ENCODE assay signal across 29 mouse cellular contexts in the genomic region with DNA sequence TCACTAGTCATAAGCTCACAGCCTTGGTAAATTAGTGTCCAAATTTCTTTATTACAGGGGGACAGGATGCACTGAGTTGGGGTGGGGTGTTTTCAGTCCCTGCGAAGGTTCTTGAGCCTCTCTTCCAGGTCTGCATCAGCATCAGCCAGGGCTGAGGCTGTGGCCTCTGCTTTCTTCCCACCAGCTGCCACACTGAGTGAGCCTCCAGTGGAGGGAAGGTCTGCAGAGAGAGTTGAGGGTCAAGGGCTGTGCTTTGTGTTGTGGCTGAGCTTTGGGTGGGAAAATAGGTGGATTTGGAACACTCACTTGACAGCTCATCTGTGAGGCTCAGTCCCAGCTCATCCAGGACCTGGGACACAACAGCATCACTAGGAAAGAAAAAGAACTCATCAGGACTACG. TPM values are rescaled to one million over a fixed set of nuclear protein-coding genes. Genes with fewer than 3 reads are reported as not detected.
DNase-seq lines count a peak whose midpoint lies in the region; ATAC-seq and TF ChIP-seq lines count a peak whose summit lies in the region.
"Had no signal": no experiment of that assay in that cellular context is flagged by ENCODE, and none has a peak within 500 bp of the region (broad histone marks: within the 10 kb centered on the region; RNA-seq: fewer than 3 reads in every experiment).

No protein-coding gene starts in this region.

- H3K4me2 ChIP-seq in intestine, embryonic 14.5 days (ENCODE audit: low read length): no peak overlapping the region
- no peak overlapping the region for H3K4me2 ChIP-seq in intestine, embryonic 15.5 days (replicated peaks)
- H3K4me2 ChIP-seq in midbrain, embryonic 15.5 days: no peak overlapping the region
- H3K4me2 ChIP-seq in midbrain, embryonic 16.5 days (ENCODE audit: low read length): no peak overlapping the region
- H3K4me2 ChIP-seq in embryonic facial prominence, embryonic 13.5 days: no peak overlapping the region
- no peak overlapping the region for H3K4me2 ChIP-seq in kidney, embryonic 16.5 days (replicated peaks; ENCODE audit: low read depth, low read length)
- H3K4me2 ChIP-seq: heart, embryonic 11.5 days; limb, embryonic 15.5 days; liver, embryonic 15.5 days; lung, embryonic 14.5 days; neural tube, embryonic 12.5 days had no signal

- no peak; a peak in 1 of 4 replicates for TF ChIP-seq POLR2A in MEL (IDR thresholded peaks at IDR 0.05; ENCODE audit: control insufficient read depth in 1 of 2, insufficient read depth in 1 of 2, low read depth in 1 of 2, low read length in 2 of 2, poor library complexity in 1 of 2)

- no peak overlapping the region for H3K4me3 ChIP-seq in intestine, embryonic 14.5 days (ENCODE audit: low read depth, low read length)
- H3K4me3 ChIP-seq in intestine, embryonic 15.5 days (replicated peaks): no peak overlapping the region
- no peak overlapping the region for H3K4me3 ChIP-seq in midbrain, embryonic 15.5 days
- H3K4me3 ChIP-seq in midbrain, embryonic 16.5 days (ENCODE audit: low read depth, low read length): no peak overlapping the region
- no peak overlapping the region for H3K4me3 ChIP-seq in MEL (ENCODE audit: control insufficient read depth in 1 of 2, insufficient read depth in 1 of 2, low read depth in 2 of 2, low read length in 2 of 2)
- no peak overlapping the region for H3K4me3 ChIP-seq in embryonic facial prominence, embryonic 13.5 days
- H3K4me3 ChIP-seq in kidney, embryonic 16.5 days (ENCODE audit: low read length): no peak overlapping the region
- H3K4me3 ChIP-seq: left cerebral cortex, adult 2 months; limb, embryonic 15.5 days; liver, embryonic 15.5 days; neural tube, embryonic 12.5 days had no signal

- TF ChIP-seq CTCF in MEL (IDR thresholded peaks at IDR 0.05 in 2 of 3, conservative IDR thresholded peaks at IDR 0.05 in 1 of 3; ENCODE audit: control insufficient read depth in 1 of 3, insufficient read depth in 1 of 3, low read depth in 2 of 3, low read length in 3 of 3, poor library complexity in 1 of 3, severe bottlenecking in 1 of 3): no peak

- WGBS in intestine, embryonic 14.5 days: 80% methylated on average over 2 of the region's 2 CpGs
- WGBS in intestine, embryonic 15.5 days: 69% methylated on average over 2 of the region's 2 CpGs
- 83% methylated on average over 2 of the region's 2 CpGs for WGBS in midbrain, embryonic 15.5 days
- 96% methylated on average over 2 of the region's 2 CpGs for WGBS in midbrain, embryonic 16.5 days
- 81% methylated on average over 2 of the region's 2 CpGs for WGBS in embryonic facial prominence, embryonic 13.5 days
- WGBS in kidney, embryonic 16.5 days: 80% methylated on average over 2 of the region's 2 CpGs

- no peak for TF ChIP-seq RAD21 in MEL (IDR thresholded peaks at IDR 0.05; ENCODE audit: low read depth, low read length)

- H3K36me3 ChIP-seq in intestine, embryonic 14.5 days (ENCODE audit: control insufficient read depth, insufficient read depth, low read length): peaks cover 83% of the 10 kb centered on the region
- H3K36me3 ChIP-seq in intestine, embryonic 15.5 days: peaks cover 65% of the 10 kb centered on the region
- H3K36me3 ChIP-seq in midbrain, embryonic 15.5 days (replicated peaks): peaks cover 68% of the 10 kb centered on the region
- H3K36me3 ChIP-seq in midbrain, embryonic 16.5 days (ENCODE audit: control insufficient read depth, insufficient read depth, low read length): peaks cover 53% of the 10 kb centered on the region
- H3K36me3 ChIP-seq in MEL (ENCODE audit: control insufficient read depth in 1 of 2, insufficient read depth in 2 of 2, low read length in 2 of 2): peaks cover 11 to 19% of the 10 kb centered on the region in 2 experiments
- H3K36me3 ChIP-seq in embryonic facial prominence, embryonic 13.5 days: peaks cover 84% of the 10 kb centered on the region
- peaks cover 70% of the 10 kb centered on the region for H3K36me3 ChIP-seq in kidney, embryonic 16.5 days (ENCODE audit: insufficient read depth, low read length)

- no peak for ATAC-seq in intestine, embryonic 14.5 days (replicated peaks; ENCODE audit: low FRiP score, low TSS enrichment, low read depth)
- ATAC-seq in intestine, embryonic 15.5 days: no peak
- no peak for ATAC-seq in midbrain, embryonic 15.5 days (replicated peaks)
- ATAC-seq in midbrain, embryonic 16.5 days: no peak
- ATAC-seq in embryonic facial prominence, embryonic 13.5 days (ENCODE audit: insufficient number of reproducible peaks, insufficient read depth, low FRiP score, low TSS enrichment, low read depth): no peak
- no peak for ATAC-seq in kidney, embryonic 16.5 days (ENCODE audit: low FRiP score, low TSS enrichment)
- ATAC-seq: forebrain, embryonic 14.5 days; hindbrain, embryonic 16.5 days; intestine, postnatal 0 days; Patski had no signal

- no peak for TF ChIP-seq EP300 in MEL (IDR thresholded peaks at IDR 0.05; ENCODE audit: low read depth in 1 of 2, low read length in 2 of 2)

- peaks cover 21% of the 10 kb centered on the region for H3K79me2 ChIP-seq in MEL (ENCODE audit: control insufficient read depth, insufficient read depth, low read length, poor library complexity)

- H3K27me3 ChIP-seq in intestine, embryonic 14.5 days (replicated peaks; ENCODE audit: control insufficient read depth, insufficient read depth, low read length): no peaks in the 10 kb centered on the region
- no peaks in the 10 kb centered on the region for H3K27me3 ChIP-seq in intestine, embryonic 15.5 days (replicated peaks)
- no peaks in the 10 kb centered on the region for H3K27me3 ChIP-seq in midbrain, embryonic 15.5 days (replicated peaks)
- no peaks in the 10 kb centered on the region for H3K27me3 ChIP-seq in midbrain, embryonic 16.5 days (ENCODE audit: control insufficient read depth, insufficient read depth, low read depth, low read length)
- H3K27me3 ChIP-seq in MEL (ENCODE audit: control insufficient read depth in 1 of 2, insufficient read depth in 2 of 2, low read length in 2 of 2): no peaks in the 10 kb centered on the region
- H3K27me3 ChIP-seq in embryonic facial prominence, embryonic 13.5 days: no peaks in the 10 kb centered on the region
- H3K27me3 ChIP-seq in kidney, embryonic 16.5 days (ENCODE audit: insufficient read depth, low read length): no peaks in the 10 kb centered on the region
- H3K27me3 ChIP-seq: limb, embryonic 15.5 days; liver, embryonic 15.5 days; neural tube, embryonic 12.5 days; Patski had no signal

- DNase-seq in intestine, embryonic 14.5 days (ENCODE audit: low spot score): peak; percentile 50
- DNase-seq in MEL (ENCODE audit: low read depth, low spot score): no peak
- no peak for DNase-seq in left cerebral cortex, adult 11 months (ENCODE audit: low spot score)
- DNase-seq: adrenal gland, postnatal 14 days; B cell, adult 2 months; cerebellum, adult 9-10 months; embryo, embryonic 11 days; gastrocnemius, postnatal 25 days; heart, adult 18-20 months; heart, postnatal 4 days; kidney, adult 9 months; kidney, postnatal 14 days; lung, embryonic 14.5 days; lung, postnatal 14 days had no signal

- H3K9ac ChIP-seq in intestine, embryonic 14.5 days (ENCODE audit: low read length): no peak overlapping the region
- no peak overlapping the region for H3K9ac ChIP-seq in intestine, embryonic 15.5 days
- H3K9ac ChIP-seq in midbrain, embryonic 15.5 days: no peak overlapping the region
- no peak overlapping the region for H3K9ac ChIP-seq in midbrain, embryonic 16.5 days (ENCODE audit: low read depth, low read length)
- H3K9ac ChIP-seq in MEL (ENCODE audit: control insufficient read depth, low read depth, low read length, poor library complexity, severe bottlenecking): no peak overlapping the region
- H3K9ac ChIP-seq in embryonic facial prominence, embryonic 13.5 days: peak overlapping the region; percentile 0; the same call in 1 of the 2 replicates
- H3K9ac ChIP-seq in kidney, embryonic 16.5 days (replicated peaks; ENCODE audit: low read length): no peak overlapping the region
- H3K9ac ChIP-seq: limb, embryonic 15.5 days; liver, embryonic 15.5 days; lung, embryonic 14.5 days; neural tube, embryonic 12.5 days had no signal

- peaks cover 21% of the 10 kb centered on the region for H3K4me1 ChIP-seq in intestine, embryonic 14.5 days (replicated peaks; ENCODE audit: control insufficient read depth, insufficient read depth, low read length)
- H3K4me1 ChIP-seq in intestine, embryonic 15.5 days (replicated peaks): peaks cover 29% of the 10 kb centered on the region
- H3K4me1 ChIP-seq in midbrain, embryonic 15.5 days: peaks cover 42% of the 10 kb centered on the region
- peaks cover 27% of the 10 kb centered on the region for H3K4me1 ChIP-seq in midbrain, embryonic 16.5 days (ENCODE audit: control insufficient read depth, insufficient read depth, low read length)
- peaks cover 0 to 21% of the 10 kb centered on the region in 2 experiments; a peak in 1 of 4 replicates for H3K4me1 ChIP-seq in MEL (ENCODE audit: control insufficient read depth in 1 of 2, insufficient read depth in 2 of 2, low read length in 2 of 2)
- H3K4me1 ChIP-seq in embryonic facial prominence, embryonic 13.5 days: peaks cover 43% of the 10 kb centered on the region
- H3K4me1 ChIP-seq in kidney, embryonic 16.5 days (ENCODE audit: insufficient read depth, low read length): peaks cover 31% of the 10 kb centered on the region

- no peak overlapping the region for H3K27ac ChIP-seq in intestine, embryonic 14.5 days (ENCODE audit: low read depth)
- no peak overlapping the region for H3K27ac ChIP-seq in intestine, embryonic 15.5 days
- peak overlapping the region; percentile 34; the same call in 1 of the 2 replicates for H3K27ac ChIP-seq in midbrain, embryonic 15.5 days
- no peak overlapping the region for H3K27ac ChIP-seq in midbrain, embryonic 16.5 days (ENCODE audit: low read length)
- H3K27ac ChIP-seq in MEL (ENCODE audit: control insufficient read depth, low read depth, low read length): no peak overlapping the region
- no peak overlapping the region; the same call in 1 of the 2 replicates for H3K27ac ChIP-seq in embryonic facial prominence, embryonic 13.5 days
- H3K27ac ChIP-seq in kidney, embryonic 16.5 days (ENCODE audit: low read length): no peak overlapping the region
- H3K27ac ChIP-seq: left cerebral cortex, adult 2 months; limb, embryonic 15.5 days; liver, embryonic 15.5 days; neural tube, embryonic 12.5 days had no signal

- no peaks in the 10 kb centered on the region for H3K9me3 ChIP-seq in intestine, embryonic 14.5 days (ENCODE audit: control insufficient read depth, low read length)
- no peaks in the 10 kb centered on the region for H3K9me3 ChIP-seq in intestine, embryonic 15.5 days
- H3K9me3 ChIP-seq in midbrain, embryonic 15.5 days: no peaks in the 10 kb centered on the region
- no peaks in the 10 kb centered on the region for H3K9me3 ChIP-seq in midbrain, embryonic 16.5 days (replicated peaks; ENCODE audit: control insufficient read depth, low read length, poor library complexity, severe bottlenecking)
- H3K9me3 ChIP-seq in MEL (replicated peaks; ENCODE audit: insufficient read depth, low read length): no peaks in the 10 kb centered on the region
- no peaks in the 10 kb centered on the region for H3K9me3 ChIP-seq in embryonic facial prominence, embryonic 13.5 days
- H3K9me3 ChIP-seq in kidney, embryonic 16.5 days (ENCODE audit: low read length): no peaks in the 10 kb centered on the region
- H3K9me3 ChIP-seq: G1E; limb, embryonic 15.5 days; liver, embryonic 15.5 days; neural tube, embryonic 12.5 days had no signal

RNA-seq across cellular contexts. Expression of a gene that starts 2.6 kb away (rescaled TPM):
- 157 and 161 TPM in 2 replicates for polyA plus RNA-seq in intestine, embryonic 14.5 days (2014; fragmentation: Nextera tagmentation; extraction: Ambion mirVana)
- 162 and 177 TPM in 2 replicates for polyA plus RNA-seq in intestine, embryonic 15.5 days (2015; fragmentation: Nextera tagmentation; extraction: Ambion mirVana)
- 188 TPM in 2 replicates for polyA plus RNA-seq in midbrain, embryonic 15.5 days (2015; fragmentation: Nextera tagmentation; extraction: Ambion mirVana)
- 179 and 188 TPM in 2 replicates for polyA plus RNA-seq in midbrain, embryonic 16.5 days (2015; fragmentation: Nextera tagmentation; extraction: Ambion mirVana)
- 94.9 and 100 TPM in 2 replicates for total RNA-seq in MEL (2012; rRNA removed)
- polyA plus RNA-seq in MEL (2012; ENCODE audit: insufficient read depth in 1 of 2, insufficient read length in 2 of 2, low read depth in 1 of 2, low replicate concordance in 2 of 2, missing spikeins in 1 of 2): 100 to 1,000 TPM in 1 of 2 experiments, not detected in 1; 180 TPM
- 129 and 137 TPM in 2 replicates for polyA plus RNA-seq in embryonic facial prominence, embryonic 13.5 days (2015; fragmentation: Nextera tagmentation; extraction: Ambion mirVana)
- 159 and 162 TPM in 2 replicates for polyA plus RNA-seq in kidney, embryonic 16.5 days (2015; fragmentation: Nextera tagmentation; extraction: Ambion mirVana)

RNA-seq across cellular contexts. Expression of a gene that starts 6.1 kb away (rescaled TPM):
- polyA plus RNA-seq in intestine, embryonic 14.5 days (2014; fragmentation: Nextera tagmentation; extraction: Ambion mirVana): 72.7 and 124 TPM in 2 replicates
- polyA plus RNA-seq in intestine, embryonic 15.5 days (2015; fragmentation: Nextera tagmentation; extraction: Ambion mirVana): 109 and 118 TPM in 2 replicates
- polyA plus RNA-seq in midbrain, embryonic 15.5 days (2015; fragmentation: Nextera tagmentation; extraction: Ambion mirVana): 141 and 162 TPM in 2 replicates
- polyA plus RNA-seq in midbrain, embryonic 16.5 days (2015; fragmentation: Nextera tagmentation; extraction: Ambion mirVana): 74.0 and 83.9 TPM in 2 replicates
- 134 and 148 TPM in 2 replicates for total RNA-seq in MEL (2012; rRNA removed)
- 100 to 1,000 TPM in 1 of 2 experiments, not detected in 1; 336 TPM for polyA plus RNA-seq in MEL (2012; ENCODE audit: insufficient read depth in 1 of 2, insufficient read length in 2 of 2, low read depth in 1 of 2, low replicate concordance in 2 of 2, missing spikeins in 1 of 2)
- 74.0 and 97.2 TPM in 2 replicates for polyA plus RNA-seq in embryonic facial prominence, embryonic 13.5 days (2015; fragmentation: Nextera tagmentation; extraction: Ambion mirVana)
- 30.4 and 54.9 TPM in 2 replicates for polyA plus RNA-seq in kidney, embryonic 16.5 days (2015; fragmentation: Nextera tagmentation; extraction: Ambion mirVana)

RNA-seq across cellular contexts. Expression of a gene that starts 22.1 kb away (rescaled TPM):
- 23.7 and 26.9 TPM in 2 replicates for polyA plus RNA-seq in intestine, embryonic 14.5 days (2014; fragmentation: Nextera tagmentation; extraction: Ambion mirVana)
- polyA plus RNA-seq in intestine, embryonic 15.5 days (2015; fragmentation: Nextera tagmentation; extraction: Ambion mirVana): 20.7 and 21.2 TPM in 2 replicates
- 45.9 and 46.7 TPM in 2 replicates for polyA plus RNA-seq in midbrain, embryonic 15.5 days (2015; fragmentation: Nextera tagmentation; extraction: Ambion mirVana)
- 44.0 and 44.8 TPM in 2 replicates for polyA plus RNA-seq in midbrain, embryonic 16.5 days (2015; fragmentation: Nextera tagmentation; extraction: Ambion mirVana)
- total RNA-seq in MEL (2012; rRNA removed): 15.8 and 16.8 TPM in 2 replicates
- 10 to 100 TPM in 1 of 2 experiments, not detected in 1; 36.3 TPM for polyA plus RNA-seq in MEL (2012; ENCODE audit: insufficient read depth in 1 of 2, insufficient read length in 2 of 2, low read depth in 1 of 2, low replicate concordance in 2 of 2, missing spikeins in 1 of 2)
- 27.1 and 27.2 TPM in 2 replicates for polyA plus RNA-seq in embryonic facial prominence, embryonic 13.5 days (2015; fragmentation: Nextera tagmentation; extraction: Ambion mirVana)
- 28.3 and 29.2 TPM in 2 replicates for polyA plus RNA-seq in kidney, embryonic 16.5 days (2015; fragmentation: Nextera tagmentation; extraction: Ambion mirVana)

RNA-seq across cellular contexts. Expression of a gene that starts 22.6 kb away (rescaled TPM):
- 2.5 and 2.7 TPM in 2 replicates for polyA plus RNA-seq in intestine, embryonic 14.5 days (2014; fragmentation: Nextera tagmentation; extraction: Ambion mirVana)
- polyA plus RNA-seq in intestine, embryonic 15.5 days (2015; fragmentation: Nextera tagmentation; extraction: Ambion mirVana): 2.1 and 2.5 TPM in 2 replicates
- polyA plus RNA-seq in midbrain, embryonic 15.5 days (2015; fragmentation: Nextera tagmentation; extraction: Ambion mirVana): 10.7 and 11.4 TPM in 2 replicates
- 11.5 and 11.6 TPM in 2 replicates for polyA plus RNA-seq in midbrain, embryonic 16.5 days (2015; fragmentation: Nextera tagmentation; extraction: Ambion mirVana)
- 0.77 and 0.85 TPM in 2 replicates for total RNA-seq in MEL (2012; rRNA removed)
- 1 to 10 TPM in 1 of 2 experiments, not detected in 1; 2.4 TPM for polyA plus RNA-seq in MEL (2012; ENCODE audit: insufficient read depth in 1 of 2, insufficient read length in 2 of 2, low read depth in 1 of 2, low replicate concordance in 2 of 2, missing spikeins in 1 of 2)
- polyA plus RNA-seq in embryonic facial prominence, embryonic 13.5 days (2015; fragmentation: Nextera tagmentation; extraction: Ambion mirVana): 4.1 and 4.4 TPM in 2 replicates
- 3.8 and 5.1 TPM in 2 replicates for polyA plus RNA-seq in kidney, embryonic 16.5 days (2015; fragmentation: Nextera tagmentation; extraction: Ambion mirVana)

RNA-seq across cellular contexts. Expression of a gene that starts 33.1 kb away (rescaled TPM):
- polyA plus RNA-seq in intestine, embryonic 14.5 days (2014; fragmentation: Nextera tagmentation; extraction: Ambion mirVana): 390 and 414 TPM in 2 replicates
- polyA plus RNA-seq in intestine, embryonic 15.5 days (2015; fragmentation: Nextera tagmentation; extraction: Ambion mirVana): 218 and 244 TPM in 2 replicates
- 229 and 258 TPM in 2 replicates for polyA plus RNA-seq in midbrain, embryonic 15.5 days (2015; fragmentation: Nextera tagmentation; extraction: Ambion mirVana)
- polyA plus RNA-seq in midbrain, embryonic 16.5 days (2015; fragmentation: Nextera tagmentation; extraction: Ambion mirVana): 184 and 195 TPM in 2 replicates
- total RNA-seq in MEL (2012; rRNA removed): 605 and 702 TPM in 2 replicates
- polyA plus RNA-seq in MEL (2012; ENCODE audit: insufficient read depth in 1 of 2, insufficient read length in 2 of 2, low read depth in 1 of 2, low replicate concordance in 2 of 2, missing spikeins in 1 of 2): 1,000 to 10,000 TPM in 1 of 2 experiments, 100 to 1,000 TPM in 1; 104 to 1,160 TPM
- 327 and 337 TPM in 2 replicates for polyA plus RNA-seq in embryonic facial prominence, embryonic 13.5 days (2015; fragmentation: Nextera tagmentation; extraction: Ambion mirVana)
- 245 TPM in 2 replicates for polyA plus RNA-seq in kidney, embryonic 16.5 days (2015; fragmentation: Nextera tagmentation; extraction: Ambion mirVana)
